Mouse (Mus musculus) midbrain, postnatal 0 days (tissue): ENCODE data around the gene Rgs12. TPM values are rescaled to one million over a fixed set of nuclear protein-coding genes. Genes with fewer than 3 reads are reported as not detected.

Experiments used
- ATAC-seq: fragments of 200-750 bp; cut with Nextera tagmentation; 2 replicates; pipeline ENCODE4 v1.8.0; 2017; ENCODE audit warnings: moderate number of reproducible peaks, mild to moderate bottlenecking, moderate TSS enrichment, moderate library complexity; ENCODE audit not compliant: low FRiP score
- DNase-seq: peaks from one replicate; pipeline ENCODE4 v3.0.0-alpha.2; 2015; ENCODE audit warnings: low spot score
- H3K27ac ChIP-seq: fragments of 300-500 bp; sonication (generic); 2 replicates; pipeline ENCODE4 v1.5.1; 2014; ENCODE audit warnings: low read depth, mild to moderate bottlenecking, low read length, mixed read lengths
- H3K27me3 ChIP-seq: fragments of 300-500 bp; sonication (generic); 2 replicates; pipeline ENCODE4 v1.6.1; 2014; ENCODE audit warnings: low read length, control low read depth, mixed read lengths; ENCODE audit not compliant: insufficient read depth
- H3K36me3 ChIP-seq: fragments of 300-500 bp; sonication (generic); 2 replicates; pipeline ENCODE4 v1.6.1; 2014; ENCODE audit warnings: low read length, control low read depth, mixed read lengths; ENCODE audit not compliant: insufficient read depth
- H3K4me1 ChIP-seq: fragments of 300-500 bp; sonication (generic); 2 replicates; pipeline ENCODE4 v1.6.1; 2014; ENCODE audit warnings: mild to moderate bottlenecking, control low read depth, antibody characterized with exemption, low read length, mixed read lengths; ENCODE audit not compliant: insufficient read depth
- H3K4me2 ChIP-seq: fragments of 300-500 bp; sonication (generic); 2 replicates; pipeline ENCODE4 v1.6.1; 2014; ENCODE audit warnings: low read depth, mild to moderate bottlenecking, low read length, mixed read lengths; ENCODE audit not compliant: poor library complexity, severe bottlenecking
- H3K4me3 ChIP-seq: fragments of 300-500 bp; sonication (generic); 2 replicates; pipeline ENCODE4 v1.5.1; 2014; ENCODE audit warnings: low read depth, mild to moderate bottlenecking, low read length, moderate library complexity
- H3K9ac ChIP-seq: fragments of 300-500 bp; sonication (generic); replicated peaks from 2 replicates; pipeline ENCODE4 v1.6.1; 2014; ENCODE audit warnings: mild to moderate bottlenecking, low read length, moderate library complexity, mixed read lengths; ENCODE audit not compliant: poor library complexity, severe bottlenecking
- H3K9me3 ChIP-seq: fragments of 300-500 bp; sonication (generic); 2 replicates; pipeline ENCODE4 v1.6.1; 2016; ENCODE audit warnings: low read length, control low read depth
- CTCF ChIP-seq: IDR thresholded peaks from 2 replicates; pipeline ENCODE4 v1.5.1; 2016; ENCODE audit warnings: antibody characterized with exemption, mild to moderate bottlenecking
- WGBS: fragments of 180-500 bp; shearing (Covaris S2); extraction: QIAGEN DNeasy Blood & Tissue Kit; methylation state at CpG from one replicate; pipeline ENCODE4 v1.1.7; 2014; 5-methylcytosine and 5-hydroxymethylcytosine counted together
- polyA plus RNA-seq: library from polyadenylated mRNA; unstranded; fragments of >200 nt; fragmentation: Nextera tagmentation; extraction: Ambion mirVana; gene quantifications from 2 replicates; pipeline ENCODE4 v1.2.1, GENCODE M21; 2015
- total RNA-seq: library from RNA; depleted of rRNA; stranded (reverse); fragments of >200 nt; gene quantifications from 2 replicates; pipeline ENCODE4 v1.2.3, GENCODE M21; 2014

The Rgs12 gene
- total and polyA plus RNA-seq, 2 experiments from 2014 or later, result 29.9 to 60.8 TPM

DNA sequence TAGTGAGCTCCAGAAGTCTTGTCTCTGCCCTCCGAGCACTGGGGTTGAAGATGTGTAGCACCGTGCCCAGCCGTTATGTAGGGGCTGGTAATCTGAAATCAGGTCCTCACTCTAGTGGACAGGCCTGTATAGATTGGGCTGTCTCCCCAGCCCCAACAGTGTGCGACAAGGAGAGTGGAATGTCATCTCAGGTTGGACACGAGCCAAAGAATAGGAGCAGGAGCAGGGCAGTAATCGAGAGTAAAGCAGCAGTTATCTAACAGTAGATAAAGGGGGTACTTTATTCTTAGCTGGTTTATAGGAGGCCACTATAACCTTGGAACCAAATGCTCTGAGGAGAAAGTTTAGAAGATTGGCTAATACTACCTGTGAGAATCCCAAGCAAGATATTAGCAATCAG lies 30.9 kb downstream of the Rgs12 start:
- Histone ChIP-seq H3K27me3 (no peaks in the 10 kb centered on the region), H3K4me3 (no peak overlapping the region), H3K36me3 (peaks cover 22% of the 10 kb centered on the region), H3K9me3 (no peaks in the 10 kb centered on the region), H3K27ac (no peak overlapping the region), H3K4me1 (no peaks in the 10 kb centered on the region), H3K9ac (no peak overlapping the region), H3K4me2 (no peak overlapping the region)
- no peak for TF ChIP-seq CTCF
- DNase-seq, result no peak
- ATAC-seq, result no peak
- WGBS, result 72% methylated on average over 6 of the region's 6 CpGs

DNA sequence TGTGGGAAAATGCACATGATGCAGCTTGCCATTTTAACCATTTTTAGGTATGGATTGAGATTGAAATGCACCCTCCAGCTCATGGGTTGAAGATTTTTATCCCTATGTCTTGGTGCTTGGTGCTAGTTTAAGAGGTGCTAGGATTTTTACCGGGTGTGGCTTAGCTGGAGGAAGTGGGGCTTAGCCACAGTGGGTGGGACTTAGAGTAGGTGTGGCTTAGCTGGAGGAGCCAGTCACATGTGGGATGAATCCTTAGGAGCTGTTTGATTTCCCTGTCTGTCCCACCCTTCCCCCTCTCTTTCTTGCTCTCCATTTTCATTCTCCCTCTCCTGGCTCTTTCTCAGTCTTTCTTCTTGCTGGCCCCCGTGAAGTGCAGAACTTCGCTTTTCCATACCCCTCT lies 32.5 kb downstream of the Rgs12 start:
- Histone ChIP-seq H3K4me1 (no peaks in the 10 kb centered on the region), H3K36me3 (peaks cover 10% of the 10 kb centered on the region; the same call in 1 of the 2 replicates), H3K9me3 (no peaks in the 10 kb centered on the region), H3K27ac (no peak overlapping the region), H3K9ac (no peak overlapping the region), H3K27me3 (no peaks in the 10 kb centered on the region), H3K4me2 (no peak overlapping the region), H3K4me3 (no peak overlapping the region)
- DNase-seq (no peak), ATAC-seq (no peak)
- no peak for TF ChIP-seq CTCF
- WGBS, result 55% methylated on average over 3 of the region's 3 CpGs

DNA sequence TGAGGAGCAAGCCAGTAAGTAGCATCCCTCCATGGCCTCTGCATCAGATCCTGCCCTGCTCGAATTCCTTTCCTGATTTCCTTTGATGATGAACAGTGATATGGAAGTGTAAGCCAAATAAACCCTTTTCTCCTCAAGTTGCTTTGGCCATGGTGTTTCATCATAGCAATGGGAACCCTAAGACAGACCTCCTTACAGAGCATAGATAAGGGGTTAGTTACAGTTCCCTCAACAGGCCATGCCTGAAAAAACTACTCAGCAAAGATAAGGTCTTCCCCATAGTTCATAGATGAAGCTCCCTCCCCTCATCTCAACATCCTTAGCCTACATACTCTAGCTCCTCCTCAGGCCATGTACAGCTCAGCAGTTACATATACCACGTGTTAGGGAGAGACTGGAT lies 35.7 kb downstream of the Rgs12 start:
- 86% methylated on average over 2 of the region's 2 CpGs for WGBS
- Histone ChIP-seq H3K4me1 (no peaks in the 10 kb centered on the region), H3K4me2 (no peak overlapping the region), H3K27ac (no peak overlapping the region), H3K36me3 (peaks cover 7% of the 10 kb centered on the region; the same call in 1 of the 2 replicates), H3K9ac (no peak overlapping the region), H3K9me3 (no peaks in the 10 kb centered on the region), H3K4me3 (no peak overlapping the region), H3K27me3 (no peaks in the 10 kb centered on the region)
- no peak for ATAC-seq
- TF ChIP-seq CTCF, result no peak
- DNase-seq, result no peak

DNA sequence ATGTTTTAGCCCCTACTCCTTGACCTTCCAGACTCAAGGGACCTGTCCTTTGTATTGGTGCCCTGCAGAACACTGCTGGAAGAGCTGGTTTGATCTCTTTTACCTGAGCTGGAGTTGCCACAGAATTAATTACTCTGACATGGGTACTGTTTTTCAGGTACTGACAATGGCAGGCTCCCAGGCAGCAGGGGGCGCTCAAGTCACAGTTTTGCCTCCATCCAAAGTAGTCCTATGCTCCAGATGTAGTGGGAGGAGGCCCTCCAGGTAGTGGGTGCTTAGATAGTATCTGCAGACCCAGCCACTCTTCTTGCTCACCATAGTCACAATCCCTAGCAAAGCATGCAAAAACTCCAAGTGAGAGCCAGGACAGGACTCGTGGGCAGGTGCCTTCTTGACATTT lies 36.6 kb downstream of the Rgs12 start:
- 43% methylated on average over 2 of the region's 2 CpGs for WGBS
- TF ChIP-seq CTCF, result peak; percentile 79
- peak; percentile 58 for DNase-seq

DNA sequence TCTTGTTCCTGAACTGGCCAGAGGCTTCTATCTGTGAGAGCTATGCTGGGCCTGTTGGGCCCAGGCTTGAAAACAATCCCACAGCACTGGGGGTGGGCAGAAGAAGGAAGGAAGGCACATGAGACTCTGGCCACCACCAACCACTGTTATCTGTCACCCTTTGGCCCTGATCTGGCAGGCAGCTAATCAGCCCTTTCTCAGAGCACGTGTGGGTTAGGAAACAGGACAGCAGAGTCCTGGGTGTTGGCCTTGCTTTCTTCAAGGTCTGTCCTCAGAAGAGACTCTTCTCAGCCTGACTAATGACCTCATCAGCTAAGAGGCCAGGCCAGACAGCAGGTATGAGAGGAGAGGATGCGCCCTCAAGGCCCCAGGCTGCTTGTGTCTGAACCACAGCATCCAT lies 38.2 kb downstream of the Rgs12 start:
- H3K27me3 ChIP-seq, result no peaks in the 10 kb centered on the region
- no peak overlapping the region for H3K9ac ChIP-seq
- no peak overlapping the region for H3K4me2 ChIP-seq
- H3K4me1 ChIP-seq, result no peaks in the 10 kb centered on the region
- WGBS, result 81% methylated on average over 2 of the region's 2 CpGs
- no peaks in the 10 kb centered on the region for H3K9me3 ChIP-seq
- no peak overlapping the region for H3K4me3 ChIP-seq
- ATAC-seq (no peak), DNase-seq (no peak)
- H3K36me3 ChIP-seq, result peaks cover 7% of the 10 kb centered on the region; the same call in 1 of the 2 replicates
- TF ChIP-seq CTCF, result no peak
- H3K27ac ChIP-seq, result no peak overlapping the region

More for the DNA sequence above, 36.6 kb downstream of the Rgs12 start:
- no peak overlapping the region for H3K27ac ChIP-seq
- no peaks in the 10 kb centered on the region for H3K4me1 ChIP-seq
- no peak overlapping the region for H3K4me3 ChIP-seq
- H3K27me3 ChIP-seq, result no peaks in the 10 kb centered on the region
- H3K9ac ChIP-seq, result no peak overlapping the region
- H3K36me3 ChIP-seq, result peaks cover 7% of the 10 kb centered on the region; the same call in 1 of the 2 replicates
- no peak overlapping the region for H3K4me2 ChIP-seq
- no peak for ATAC-seq
- no peaks in the 10 kb centered on the region for H3K9me3 ChIP-seq

DNA sequence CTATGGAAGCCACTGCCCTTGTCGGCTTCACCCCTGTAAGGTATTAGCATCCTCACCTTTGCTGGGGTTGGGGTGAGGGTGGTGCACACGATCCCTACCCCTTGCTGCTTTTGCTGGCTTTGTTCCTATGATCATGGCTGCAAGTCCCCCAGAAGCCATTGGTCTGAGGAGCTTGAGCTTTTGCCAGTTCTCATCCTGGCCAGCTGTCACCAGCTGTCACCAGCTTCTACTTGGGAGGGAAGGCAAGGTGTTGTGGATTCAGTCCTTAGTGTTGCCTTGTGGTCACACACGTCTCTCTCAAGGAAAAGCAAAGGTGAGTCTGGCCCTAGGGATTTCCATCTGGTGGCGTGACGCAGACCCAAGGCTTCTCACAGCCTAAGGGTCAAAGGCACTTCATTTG lies 39.4 kb downstream of the Rgs12 start:
- DNase-seq, result peak; percentile 30
- no peaks in the 10 kb centered on the region for H3K4me1 ChIP-seq
- no peak for TF ChIP-seq CTCF
- H3K9ac ChIP-seq, result no peak overlapping the region
- no peak overlapping the region for H3K4me3 ChIP-seq
- no peak overlapping the region for H3K27ac ChIP-seq
- ATAC-seq, result no peak
- H3K9me3 ChIP-seq, result no peaks in the 10 kb centered on the region
- WGBS, result 86% methylated on average over 5 of the region's 5 CpGs
- peaks cover 5% of the 10 kb centered on the region; the same call in 1 of the 2 replicates for H3K36me3 ChIP-seq
- no peaks in the 10 kb centered on the region for H3K27me3 ChIP-seq
- H3K4me2 ChIP-seq, result no peak overlapping the region
